Comparison of ENCODE assay signal across 28 mouse cellular contexts in the genomic region with DNA sequence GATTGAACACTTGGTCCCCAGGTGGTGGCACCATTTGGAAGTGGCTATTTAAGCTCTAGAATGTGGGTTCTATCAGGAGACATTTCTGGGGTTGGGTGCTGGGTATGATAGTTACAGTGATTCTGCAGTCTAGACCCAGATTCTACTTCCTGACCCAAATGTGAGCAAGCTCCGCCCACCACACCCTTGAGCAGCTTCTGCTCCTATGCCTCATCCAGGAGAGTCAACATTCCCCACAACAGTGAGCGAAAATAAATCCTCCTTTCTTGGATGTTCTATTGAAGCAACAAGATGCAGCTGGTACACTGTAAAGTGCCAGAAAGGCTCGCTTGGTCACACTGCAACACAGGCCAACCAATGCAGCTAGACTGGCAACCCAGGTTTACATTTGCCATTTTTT. TPM values are rescaled to one million over a fixed set of nuclear protein-coding genes. Genes with fewer than 3 reads are reported as not detected.
"Had no signal": no experiment of that assay in that cellular context is flagged by ENCODE, and none has a peak within 500 bp of the region (broad histone marks: within the 10 kb centered on the region; RNA-seq: fewer than 3 reads in every experiment).

No protein-coding gene starts in this region.

- DNase-seq: liver, postnatal 0 days; lung, adult 2 months; lung, postnatal 14 days; lung, postnatal 36 days; right cerebral cortex, adult 18-20 months; right cerebral cortex, postnatal 25 days; right cerebral cortex, postnatal 4 days; spleen, adult 18-20 months; thymus, adult 2 months; thymus, postnatal 14 days; thymus, postnatal 36 days had no signal

- ATAC-seq: lung, postnatal 0 days; midbrain, embryonic 13.5 days; midbrain, embryonic 15.5 days had no signal

RNA-seq across cellular contexts. Expression of a gene that starts 8.8 kb away (rescaled TPM):
- total RNA-seq: megakaryocyte progenitor cell, adult 5-6 weeks; monocyte, adult 5-6 weeks; neutrophil, adult 5-6 weeks had no signal
- polyA plus RNA-seq: liver, embryonic 15.5 days; liver, postnatal 0 days; lung, adult 2 months; lung, embryonic 15.5 days; lung, postnatal 0 days; macrophage; midbrain, embryonic 11.5 days; neural tube, embryonic 12.5 days; small intestine, adult 2 months; stomach, embryonic 14.5 days; stomach, embryonic 16.5 days; testis, adult 2 months had no signal

RNA-seq across cellular contexts. Expression of a gene that starts 48.5 kb away (rescaled TPM):
- total RNA-seq: megakaryocyte progenitor cell, adult 5-6 weeks; midbrain, postnatal 0 days; monocyte, adult 5-6 weeks; neutrophil, adult 5-6 weeks had no signal
- polyA plus RNA-seq: liver, postnatal 0 days; lung, embryonic 15.5 days; lung, postnatal 0 days; macrophage; midbrain, embryonic 11.5 days; midbrain, embryonic 13.5 days; midbrain, embryonic 15.5 days; midbrain, postnatal 0 days; neural tube, embryonic 14.5 days; small intestine, adult 2 months; stomach, embryonic 14.5 days had no signal
